Mouse (Mus musculus) midbrain, embryonic 11.5 days (tissue): ENCODE measurements around the gene Olfr1225. TPM values are rescaled to one million over a fixed set of nuclear protein-coding genes. Genes with fewer than 3 reads are reported as not detected.
"Not testable (repeated sequence)": the region's sequence is repeated elsewhere in the genome, so short reads cannot be mapped to it uniquely, and the experiment has no call there.

ENCODE experiments used
- ATAC-seq: fragments of 200-750 bp; cut with Nextera tagmentation; 2 replicates; pipeline ENCODE4 v1.8.0; 2017; ENCODE audit warnings: moderate TSS enrichment, moderate library complexity; ENCODE audit not compliant: low FRiP score
- DNase-seq: peaks from one replicate; pipeline ENCODE4 v3.0.0; 2015; ENCODE audit warnings: low spot score; ENCODE audit errors: missing footprints
- H3K27ac ChIP-seq: fragments of 300-500 bp; sonication (generic); 2 replicates; pipeline ENCODE4 v1.5.1; 2014; ENCODE audit warnings: low read depth, low read length
- H3K27me3 ChIP-seq: fragments of 300-500 bp; sonication (generic); 2 replicates; pipeline ENCODE4 v1.6.1; 2014; ENCODE audit warnings: mild to moderate bottlenecking, low read length, moderate library complexity, mixed read lengths; ENCODE audit not compliant: control insufficient read depth, insufficient read depth
- H3K36me3 ChIP-seq: fragments of 300-500 bp; sonication (generic); 2 replicates; pipeline ENCODE4 v1.6.1; 2014; ENCODE audit warnings: mild to moderate bottlenecking, low read length, moderate library complexity, mixed read lengths; ENCODE audit not compliant: control insufficient read depth, insufficient read depth
- H3K4me1 ChIP-seq: fragments of 300-500 bp; sonication (generic); 2 replicates; pipeline ENCODE4 v1.6.1; 2014; ENCODE audit warnings: low read length; ENCODE audit not compliant: control insufficient read depth, insufficient read depth
- H3K4me2 ChIP-seq: fragments of 300-500 bp; sonication (generic); 2 replicates; pipeline ENCODE4 v1.6.1; 2014; ENCODE audit warnings: mild to moderate bottlenecking, moderate library complexity
- H3K4me3 ChIP-seq: fragments of 300-500 bp; sonication (generic); 2 replicates; pipeline ENCODE4 v1.5.1; 2014; ENCODE audit warnings: low read depth, low read length
- H3K9ac ChIP-seq: fragments of 300-500 bp; sonication (generic); 2 replicates; pipeline ENCODE4 v1.6.1; 2014; ENCODE audit warnings: low read length
- H3K9me3 ChIP-seq: fragments of 300-500 bp; sonication (generic); 2 replicates; pipeline ENCODE4 v1.6.1; 2016; ENCODE audit warnings: low read length; ENCODE audit not compliant: control insufficient read depth
- WGBS: fragments of 180-500 bp; shearing (Covaris S2); extraction: QIAGEN DNeasy Blood & Tissue Kit; methylation state at CpG from one replicate; pipeline ENCODE4 v1.1.7; 2014; 5-methylcytosine and 5-hydroxymethylcytosine counted together
- polyA plus RNA-seq: library from polyadenylated mRNA; unstranded; fragments of >200 nt; fragmentation: Nextera tagmentation; extraction: Ambion mirVana; gene quantifications from 2 replicates; pipeline ENCODE4 v1.2.1, GENCODE M21; 2014

Olfr1225 gene
- polyA plus RNA-seq = not detected in 2 replicates

DNA sequence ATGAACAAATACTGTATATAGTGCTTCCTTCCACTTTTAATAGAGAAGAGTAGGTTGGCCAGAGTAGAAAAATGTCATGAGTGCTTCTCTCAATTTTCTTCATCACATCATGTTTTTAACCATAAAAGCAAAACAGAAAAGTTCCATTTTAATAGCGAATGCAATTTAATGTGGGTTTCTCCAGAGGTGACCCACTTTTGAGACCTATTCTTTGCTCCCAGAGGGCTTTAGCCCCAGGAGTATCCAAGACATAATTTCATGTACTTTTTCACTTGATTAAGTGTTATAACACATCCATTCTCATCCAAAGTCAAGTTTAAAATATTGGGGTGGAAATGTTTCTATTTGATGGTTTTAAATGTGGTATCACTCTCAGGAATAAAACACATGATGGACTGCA is at the start of gene Olfr1225:
Olfr1225 (minus strand) TSS at position 101 of the 400 bp plus-strand sequence.
- Histone ChIP-seq H3K27ac (no peak within 1 kb of the TSS), H3K4me2 (no peak within 1 kb of the TSS), H3K9me3 (no peaks in the 10 kb centered on the region), H3K27me3 (no peaks in the 10 kb centered on the region), H3K4me3 (no peak within 1 kb of the TSS), H3K36me3 (no peaks in the 10 kb centered on the region), H3K4me1 (no peaks in the 10 kb centered on the region), H3K9ac (no peak within 1 kb of the TSS)
- no peak for DNase-seq
- WGBS = 86% methylated on average over 1 of the region's 1 CpGs
- ATAC-seq = no peak

DNA sequence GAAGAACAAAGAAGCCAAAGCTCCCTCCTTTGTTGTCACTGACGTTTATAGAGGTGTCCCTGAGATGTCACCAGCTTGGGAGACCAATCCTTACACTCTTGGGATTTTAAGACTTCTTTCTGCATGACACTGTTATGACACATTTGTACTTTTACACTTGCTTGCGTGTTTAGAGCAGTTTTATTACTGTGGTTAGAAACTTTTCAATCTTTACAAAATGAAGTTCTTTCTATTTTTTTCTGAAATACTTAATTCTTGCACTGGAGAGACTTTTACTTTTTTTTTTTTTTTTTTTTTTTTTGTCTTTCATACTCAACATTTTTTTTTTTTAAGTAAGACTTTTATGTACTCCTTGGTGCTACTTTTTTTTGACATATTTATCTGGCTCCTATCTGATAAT is 25.5 kb upstream of the Olfr1225 start, which contains the start of gene Olfr1226:
Olfr1226 (minus strand) TSS at position 101 of the 400 bp plus-strand sequence.
- no peaks in the 10 kb centered on the region for H3K9me3 ChIP-seq
- no peaks in the 10 kb centered on the region for H3K36me3 ChIP-seq
- no peak within 1 kb of the TSS for H3K9ac ChIP-seq
- ATAC-seq = no peak
- H3K4me3 ChIP-seq = no peak within 1 kb of the TSS
- DNase-seq = no peak
- no peak within 1 kb of the TSS for H3K27ac ChIP-seq
- H3K27me3 ChIP-seq = no peaks in the 10 kb centered on the region
- no peak within 1 kb of the TSS for H3K4me2 ChIP-seq
- WGBS = 68% methylated on average over 2 of the region's 2 CpGs
- H3K4me1 ChIP-seq = no peaks in the 10 kb centered on the region

DNA sequence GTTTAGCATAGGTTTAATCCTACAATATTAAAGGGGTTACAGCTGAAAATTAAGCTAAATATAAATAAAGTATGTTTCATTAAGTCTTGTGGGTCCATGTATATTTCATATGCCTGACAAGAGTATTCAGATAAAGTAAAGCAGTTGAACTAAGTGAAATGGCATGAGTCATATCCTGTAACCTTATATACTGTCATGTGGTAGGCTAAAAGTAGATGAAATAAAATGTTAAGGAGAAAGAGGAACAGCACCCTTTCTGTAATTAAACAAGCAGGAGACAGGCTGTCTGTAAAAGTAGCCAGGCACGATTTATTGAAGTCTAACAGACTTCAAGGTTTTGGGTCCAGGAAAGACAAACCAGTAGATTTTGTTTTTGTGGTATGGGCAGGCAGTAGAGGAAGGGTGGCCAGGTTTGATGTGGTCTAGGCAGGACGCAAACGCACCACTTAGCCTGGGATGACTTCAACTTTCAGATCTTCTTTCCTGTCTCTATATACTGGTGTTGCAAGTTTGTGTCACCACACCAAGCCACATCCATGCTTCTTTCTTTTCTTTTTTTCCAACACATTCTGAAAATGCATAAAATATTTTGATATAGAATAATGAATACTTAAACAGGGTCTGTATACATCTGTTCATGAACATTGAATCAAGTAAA is 22.0 kb upstream of the Olfr1225 start:
- WGBS = 92% methylated on average over 3 of the region's 3 CpGs
- Histone ChIP-seq H3K27me3 (no peaks in the 10 kb centered on the region), H3K4me3 (no peak overlapping the region), H3K36me3 (no peaks in the 10 kb centered on the region), H3K9ac (no peak overlapping the region), H3K27ac (no peak overlapping the region), H3K4me2 (no peak overlapping the region), H3K9me3 (no peaks in the 10 kb centered on the region), H3K4me1 (no peaks in the 10 kb centered on the region)
- ATAC-seq (no peak), DNase-seq (no peak)

DNA sequence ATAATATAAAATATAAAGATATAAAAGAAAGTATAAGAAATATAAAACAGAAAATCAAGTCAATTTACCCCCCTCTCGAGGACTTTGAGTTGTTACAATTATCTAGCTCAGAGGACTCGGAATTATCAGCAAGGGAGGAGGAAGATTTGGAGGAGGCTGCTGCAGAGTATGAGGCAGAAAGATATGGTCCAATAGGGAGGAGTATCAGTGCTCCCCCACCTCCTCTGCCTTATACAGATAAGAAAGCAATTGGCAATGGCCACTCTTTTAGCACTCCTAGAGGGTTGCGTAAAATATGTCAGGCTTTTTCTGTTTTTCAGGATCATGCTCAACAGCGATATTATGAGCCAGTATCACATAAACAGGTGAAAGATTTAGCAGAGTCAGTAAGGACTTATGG is 9.8 kb downstream of the Olfr1225 start:
- H3K4me1 ChIP-seq, DNase-seq, H3K4me2 ChIP-seq, ATAC-seq, H3K4me3 ChIP-seq, H3K27me3 ChIP-seq, H3K9ac ChIP-seq, H3K36me3 ChIP-seq, H3K9me3 ChIP-seq, H3K27ac ChIP-seq: not testable (repeated sequence)
- 87% methylated on average over 4 of the region's 4 CpGs for WGBS

DNA sequence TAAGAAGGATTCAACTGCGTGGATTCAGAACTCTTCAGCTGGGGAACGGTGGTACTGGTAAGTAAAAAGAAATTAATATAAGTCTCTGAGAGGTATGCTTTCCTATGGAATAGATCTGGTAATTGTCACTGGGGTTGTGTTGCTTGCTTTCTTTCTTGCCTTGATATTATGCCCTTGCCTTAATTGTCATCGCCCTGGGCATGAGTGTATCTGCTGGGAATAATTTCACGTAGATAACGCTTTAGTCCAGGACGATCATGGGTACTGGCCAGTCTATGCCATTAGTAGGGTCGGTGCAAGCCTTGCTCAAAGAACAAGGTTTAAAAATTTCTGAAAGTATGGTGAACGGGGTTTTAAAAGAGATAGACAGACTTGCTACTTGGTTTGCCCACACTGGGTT is 10.5 kb downstream of the Olfr1225 start, which contains the start of gene Olfr1224-ps1:
Olfr1224-ps1 (minus strand) TSS at position 101 of the 400 bp plus-strand sequence.
- WGBS = 94% methylated on average over 8 of the region's 8 CpGs
- H3K27ac ChIP-seq, H3K27me3 ChIP-seq, H3K4me2 ChIP-seq, H3K4me1 ChIP-seq, H3K36me3 ChIP-seq, DNase-seq, ATAC-seq, H3K9ac ChIP-seq, H3K9me3 ChIP-seq, H3K4me3 ChIP-seq: not testable (repeated sequence)

DNA sequence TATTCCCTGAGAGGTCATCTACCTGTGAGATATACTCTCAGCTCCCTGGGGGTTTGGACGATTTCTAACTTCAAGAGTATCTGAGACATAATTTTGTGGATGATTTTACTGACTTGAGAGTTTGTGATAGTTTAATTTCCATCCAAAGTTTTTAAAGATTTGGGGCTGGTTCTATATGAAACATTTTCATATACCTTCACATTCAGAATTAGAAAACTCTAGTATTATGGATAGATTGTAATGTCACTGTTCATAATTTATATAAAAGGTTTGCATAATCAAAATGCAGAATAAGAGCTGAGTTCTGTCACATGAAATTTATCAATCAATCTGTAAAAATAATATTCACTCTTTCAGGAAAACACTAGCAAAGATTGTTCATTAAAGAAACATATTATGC is 23.0 kb downstream of the Olfr1225 start, which contains the start of gene Olfr1223:
Olfr1223 (minus strand) TSS at position 101 of the 400 bp plus-strand sequence.
- Histone ChIP-seq H3K4me2 (no peak within 1 kb of the TSS), H3K4me1 (no peaks in the 10 kb centered on the region), H3K4me3 (no peak within 1 kb of the TSS), H3K9ac (no peak within 1 kb of the TSS), H3K9me3 (no peaks in the 10 kb centered on the region), H3K36me3 (no peaks in the 10 kb centered on the region), H3K27me3 (no peaks in the 10 kb centered on the region), H3K27ac (no peak within 1 kb of the TSS)
- 69% methylated on average over 1 of the region's 1 CpGs for WGBS
- ATAC-seq = no peak
- DNase-seq = no peak

DNA sequence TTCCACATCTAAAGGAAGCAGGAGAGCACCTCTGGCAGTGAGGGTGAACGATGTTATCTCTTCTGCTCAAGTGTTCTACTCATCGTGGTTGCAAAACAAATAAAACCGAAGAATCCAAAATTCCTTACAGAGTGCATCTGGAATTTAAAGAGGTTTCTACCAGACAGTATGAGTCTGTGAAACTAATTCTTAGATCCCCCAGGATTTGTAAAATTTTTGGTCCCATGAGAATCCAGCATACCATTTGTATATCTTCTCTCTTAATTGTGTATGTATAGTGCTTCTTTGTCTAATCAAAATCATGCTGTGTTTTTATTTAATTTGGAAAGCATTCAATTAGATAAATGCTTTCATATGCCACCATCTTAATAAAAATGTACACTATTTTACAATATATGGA is 41.5 kb downstream of the Olfr1225 start, which contains the start of gene Olfr1222:
Olfr1222 (minus strand) TSS at position 101 of the 400 bp plus-strand sequence.
- Histone ChIP-seq H3K27ac (no peak within 1 kb of the TSS), H3K9me3 (no peaks in the 10 kb centered on the region), H3K4me2 (no peak within 1 kb of the TSS), H3K4me3 (no peak within 1 kb of the TSS), H3K4me1 (no peaks in the 10 kb centered on the region), H3K9ac (no peak within 1 kb of the TSS), H3K36me3 (no peaks in the 10 kb centered on the region), H3K27me3 (no peaks in the 10 kb centered on the region)
- 72% methylated on average over 3 of the region's 3 CpGs for WGBS
- no peak for DNase-seq
- ATAC-seq = no peak

Other genes starting within 250 kb of the Olfr1225 start
- gene Olfr1211, start 236.6 kb downstream of the Olfr1225 start, polyA plus RNA-seq = not detected in 2 replicates
- gene Olfr1212, start 220.7 kb downstream of the Olfr1225 start, polyA plus RNA-seq = not detected in 2 replicates
- gene Gm13762, start 194.4 kb downstream of the Olfr1225 start, polyA plus RNA-seq = not detected in 2 replicates
- gene Olfr1214, start 182.0 kb downstream of the Olfr1225 start, polyA plus RNA-seq = not detected in 2 replicates
- gene Olfr1215, start 167.7 kb downstream of the Olfr1225 start, polyA plus RNA-seq = not detected in 2 replicates
- gene Olfr1216, start 156.3 kb downstream of the Olfr1225 start, polyA plus RNA-seq = not detected in 2 replicates
- gene Olfr1217, start 142.6 kb downstream of the Olfr1225 start, polyA plus RNA-seq = not detected in 2 replicates
- not detected in 2 replicates for gene Olfr1218, start 113.5 kb downstream of the Olfr1225 start, polyA plus RNA-seq
- gene Olfr1219, start 91.2 kb downstream of the Olfr1225 start, polyA plus RNA-seq = not detected in 2 replicates
- not detected in 2 replicates for gene Olfr1220, start 67.8 kb downstream of the Olfr1225 start, polyA plus RNA-seq
- not detected in 2 replicates for gene Olfr1221, start 57.4 kb downstream of the Olfr1225 start, polyA plus RNA-seq
- not detected in 2 replicates for gene Olfr1222, start 41.6 kb downstream of the Olfr1225 start, polyA plus RNA-seq
- not detected in 2 replicates for gene Olfr1223, start 23.1 kb downstream of the Olfr1225 start, polyA plus RNA-seq
- not detected in 2 replicates for gene Olfr1224-ps1, start 10.6 kb downstream of the Olfr1225 start, polyA plus RNA-seq
- gene Olfr1226, start 25.4 kb upstream of the Olfr1225 start, polyA plus RNA-seq = not detected in 2 replicates
- not detected in 2 replicates for gene Olfr1228, start 79.4 kb upstream of the Olfr1225 start, polyA plus RNA-seq
- not detected in 2 replicates for gene Olfr1229, start 113.3 kb upstream of the Olfr1225 start, polyA plus RNA-seq
- gene Olfr1230, start 122.6 kb upstream of the Olfr1225 start, polyA plus RNA-seq = not detected in 2 replicates
- not detected in 2 replicates for gene Olfr1231, start 132.4 kb upstream of the Olfr1225 start, polyA plus RNA-seq
- not detected in 2 replicates for gene Olfr1232, start 155.0 kb upstream of the Olfr1225 start, polyA plus RNA-seq
- not detected in 2 replicates for gene Olfr1233, start 167.7 kb upstream of the Olfr1225 start, polyA plus RNA-seq
- gene Olfr1234, start 190.2 kb upstream of the Olfr1225 start, polyA plus RNA-seq = not detected in 2 replicates
- gene Olfr1238, start 235.0 kb upstream of the Olfr1225 start, polyA plus RNA-seq = not detected in 2 replicates
- not detected in 2 replicates for gene Olfr1239, start 245.7 kb upstream of the Olfr1225 start, polyA plus RNA-seq